Mouse (Mus musculus): Measurements from ENCODE around the gene Hlf. TPM values are rescaled to one million over a fixed set of nuclear protein-coding genes. Genes with fewer than 3 reads are reported as not detected.

Hlf gene
- polyA plus RNA-seq, 1 experiment from 2014 or later = 3.3 TPM

- H3K9me3 ChIP-seq = no peaks in the 10 kb centered on the region
- peaks cover 10% of the 10 kb centered on the region for H3K4me1 ChIP-seq
- H3K4me2 ChIP-seq = no peak overlapping the region
- H3K27ac ChIP-seq = no peak overlapping the region
- H3K9ac ChIP-seq = no peak overlapping the region
- H3K36me3 ChIP-seq (replicated peaks) = no peaks in the 10 kb centered on the region
- WGBS = 71% methylated on average over 4 of the region's 4 CpGs
- no peaks in the 10 kb centered on the region; the same call in 1 of the 2 replicates for H3K27me3 ChIP-seq
- H3K4me3 ChIP-seq (replicated peaks) = no peak overlapping the region
- no peak for ATAC-seq (ENCODE audit: low FRiP score)
Measured at GRCm38 (mm10) chr11:90350153-90350512, 40.6 kb downstream of the Hlf start.

GRCm38 (mm10) chr11:90349486-90350152 lies 41.1 kb downstream of the Hlf start:
- no peak overlapping the region for H3K4me2 ChIP-seq
- ATAC-seq (ENCODE audit: low FRiP score) = no peak

GRCm38 (mm10) chr11:90347667-90348459 lies 42.8 kb downstream of the Hlf start:
- Histone ChIP-seq H3K4me3 (replicated peaks) (no peak overlapping the region), H3K36me3 (replicated peaks) (no peaks in the 10 kb centered on the region), H3K4me2 (peak overlapping the region; percentile 5; the same call in 1 of the 2 replicates), H3K9me3 (no peaks in the 10 kb centered on the region), H3K27me3 (no peaks in the 10 kb centered on the region), H3K4me1 (peaks cover 10% of the 10 kb centered on the region), H3K27ac (0 out of 2 replicates have a peak overlapping the region, but pooled peaks have one; percentile 36), H3K9ac (no peak overlapping the region)
- no peak for ATAC-seq (ENCODE audit: low FRiP score)
- WGBS = 34% methylated on average over 13 of the region's 13 CpGs

More at GRCm38 (mm10) chr11:90349486-90350152, 41.1 kb downstream of the Hlf start:
- Histone ChIP-seq H3K4me1 (peaks cover 10% of the 10 kb centered on the region), H3K36me3 (replicated peaks) (no peaks in the 10 kb centered on the region), H3K4me3 (replicated peaks) (no peak overlapping the region), H3K9ac (no peak overlapping the region), H3K27me3 (no peaks in the 10 kb centered on the region; the same call in 1 of the 2 replicates), H3K27ac (no peak overlapping the region), H3K9me3 (no peaks in the 10 kb centered on the region)
- WGBS = 87% methylated on average over 6 of the region's 6 CpGs

- H3K36me3 ChIP-seq (replicated peaks) = no peaks in the 10 kb centered on the region
- 94% methylated on average over 11 of the region's 11 CpGs for WGBS
- H3K4me2 ChIP-seq = no peak overlapping the region
- no peaks in the 10 kb centered on the region for H3K9me3 ChIP-seq
- H3K4me1 ChIP-seq = peaks cover 10% of the 10 kb centered on the region
- no peak overlapping the region for H3K4me3 ChIP-seq (replicated peaks)
- no peak for ATAC-seq (ENCODE audit: low FRiP score)
- no peak overlapping the region for H3K27ac ChIP-seq
- H3K27me3 ChIP-seq = no peaks in the 10 kb centered on the region
- no peak overlapping the region for H3K9ac ChIP-seq
Measured at GRCm38 (mm10) chr11:90345746-90346145, 44.9 kb downstream of the Hlf start.

GRCm38 (mm10) chr11:90342858-90343257 lies 47.8 kb downstream of the Hlf start:
- Histone ChIP-seq H3K4me3 (replicated peaks) (no peak overlapping the region), H3K4me2 (no peak overlapping the region), H3K4me1 (peaks cover 5% of the 10 kb centered on the region), H3K9ac (no peak overlapping the region), H3K9me3 (no peaks in the 10 kb centered on the region), H3K27me3 (no peaks in the 10 kb centered on the region), H3K36me3 (replicated peaks) (no peaks in the 10 kb centered on the region), H3K27ac (no peak overlapping the region)
- 97% methylated on average over 5 of the region's 5 CpGs for WGBS
- ATAC-seq (ENCODE audit: low FRiP score) = no peak

- 86% methylated on average over 5 of the region's 5 CpGs for WGBS
- no peak for ATAC-seq (ENCODE audit: low FRiP score)
- Histone ChIP-seq H3K4me1 (no peaks in the 10 kb centered on the region), H3K4me2 (no peak overlapping the region), H3K27me3 (no peaks in the 10 kb centered on the region), H3K36me3 (replicated peaks) (no peaks in the 10 kb centered on the region), H3K4me3 (replicated peaks) (no peak overlapping the region), H3K27ac (no peak overlapping the region), H3K9ac (no peak overlapping the region), H3K9me3 (no peaks in the 10 kb centered on the region)
Measured at GRCm38 (mm10) chr11:90342267-90342666, 48.4 kb downstream of the Hlf start.

GRCm38 (mm10) chr11:90340836-90341235 lies 49.9 kb downstream of the Hlf start:
- Histone ChIP-seq H3K36me3 (replicated peaks) (no peaks in the 10 kb centered on the region), H3K4me1 (no peaks in the 10 kb centered on the region), H3K27ac (no peak overlapping the region), H3K9me3 (no peaks in the 10 kb centered on the region), H3K27me3 (no peaks in the 10 kb centered on the region), H3K9ac (no peak overlapping the region), H3K4me2 (no peak overlapping the region), H3K4me3 (replicated peaks) (no peak overlapping the region)
- ATAC-seq (ENCODE audit: low FRiP score) = no peak
- 95% methylated on average over 13 of the region's 13 CpGs for WGBS

- no peak overlapping the region for H3K27ac ChIP-seq
- ATAC-seq (ENCODE audit: low FRiP score) = no peak
- WGBS = 96% methylated on average over 1 of the region's 1 CpGs
Measured at GRCm38 (mm10) chr11:90334816-90335215, 55.9 kb downstream of the Hlf start.

GRCm38 (mm10) chr11:90332737-90333136 lies 58.0 kb downstream of the Hlf start:
- H3K4me3 ChIP-seq (replicated peaks) = no peak overlapping the region
- no peaks in the 10 kb centered on the region for H3K27me3 ChIP-seq
- 79% methylated on average over 4 of the region's 4 CpGs for WGBS
- H3K4me2 ChIP-seq = no peak overlapping the region
- no peaks in the 10 kb centered on the region for H3K36me3 ChIP-seq (replicated peaks)
- ATAC-seq (ENCODE audit: low FRiP score) = no peak
- no peak overlapping the region for H3K27ac ChIP-seq
- H3K9ac ChIP-seq = no peak overlapping the region
- H3K4me1 ChIP-seq = no peaks in the 10 kb centered on the region
- no peaks in the 10 kb centered on the region for H3K9me3 ChIP-seq

More at GRCm38 (mm10) chr11:90334816-90335215, 55.9 kb downstream of the Hlf start:
- Histone ChIP-seq H3K9ac (no peak overlapping the region), H3K9me3 (no peaks in the 10 kb centered on the region), H3K4me2 (no peak overlapping the region), H3K27me3 (no peaks in the 10 kb centered on the region), H3K4me1 (no peaks in the 10 kb centered on the region), H3K4me3 (replicated peaks) (no peak overlapping the region), H3K36me3 (replicated peaks) (no peaks in the 10 kb centered on the region)

GRCm38 (mm10) chr11:90330202-90330694 lies 60.4 kb downstream of the Hlf start:
- H3K4me1 ChIP-seq = no peaks in the 10 kb centered on the region
- WGBS = 90% methylated on average over 9 of the region's 9 CpGs
- no peak overlapping the region for H3K4me3 ChIP-seq (replicated peaks)
- H3K27ac ChIP-seq = no peak overlapping the region
- no peaks in the 10 kb centered on the region for H3K9me3 ChIP-seq
- H3K9ac ChIP-seq = no peak overlapping the region
- ATAC-seq (ENCODE audit: low FRiP score) = no peak
- H3K4me2 ChIP-seq = no peak overlapping the region
- no peaks in the 10 kb centered on the region for H3K36me3 ChIP-seq (replicated peaks)
- no peaks in the 10 kb centered on the region for H3K27me3 ChIP-seq

- 70% methylated on average over 1 of the region's 1 CpGs for WGBS
Measured at GRCm38 (mm10) chr11:90326836-90327235, 63.9 kb downstream of the Hlf start.

GRCm38 (mm10) chr11:90326146-90326545 lies 64.5 kb downstream of the Hlf start:
- Histone ChIP-seq H3K36me3 (replicated peaks) (no peaks in the 10 kb centered on the region), H3K4me3 (replicated peaks) (no peak overlapping the region), H3K4me2 (no peak overlapping the region), H3K4me1 (no peaks in the 10 kb centered on the region), H3K27ac (no peak overlapping the region), H3K9me3 (no peaks in the 10 kb centered on the region), H3K27me3 (no peaks in the 10 kb centered on the region), H3K9ac (no peak overlapping the region)
- no peak for ATAC-seq (ENCODE audit: low FRiP score)
- WGBS = 95% methylated on average over 5 of the region's 5 CpGs

More at GRCm38 (mm10) chr11:90326836-90327235, 63.9 kb downstream of the Hlf start:
- Histone ChIP-seq H3K9me3 (no peaks in the 10 kb centered on the region), H3K27ac (no peak overlapping the region), H3K4me1 (no peaks in the 10 kb centered on the region), H3K4me2 (no peak overlapping the region), H3K4me3 (replicated peaks) (no peak overlapping the region), H3K9ac (no peak overlapping the region), H3K27me3 (no peaks in the 10 kb centered on the region), H3K36me3 (replicated peaks) (no peaks in the 10 kb centered on the region)
- ATAC-seq (ENCODE audit: low FRiP score) = no peak
